Mouse (Mus musculus): ENCODE results near the gene Nrxn3. TPM values are rescaled to one million over a fixed set of nuclear protein-coding genes. Genes with fewer than 3 reads are reported as not detected.

Nrxn3 gene
- polyA plus RNA-seq, 1 experiment = 0.47 TPM

DNA sequence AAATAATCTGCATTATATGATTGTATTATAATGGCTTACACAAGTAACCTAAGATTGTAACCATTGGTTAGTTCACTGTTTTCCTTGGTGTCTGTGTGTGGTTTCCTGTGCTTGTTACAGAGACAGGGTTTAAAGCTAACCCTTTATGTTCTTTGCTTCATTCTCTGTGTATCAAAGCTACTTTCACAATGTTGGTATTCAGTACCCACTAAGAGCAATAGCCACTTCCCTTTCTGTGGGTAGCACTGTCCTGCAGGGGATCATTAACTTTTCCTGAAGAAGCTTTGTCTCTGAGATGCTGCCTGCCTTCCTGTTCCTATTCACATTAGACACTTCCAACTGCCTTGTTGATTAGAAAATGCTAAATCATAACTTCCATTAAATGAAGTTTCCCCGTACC, 836.2 kb downstream of the Nrxn3 start:
- Histone ChIP-seq H3K27me3 (ENCODE audit: control insufficient read depth, insufficient read depth, low read length) (no peaks in the 10 kb centered on the region), H3K27ac (ENCODE audit: insufficient read depth, low read depth, low read length) (no peak overlapping the region), H3K4me3 (ENCODE audit: low read depth, low read length) (no peak overlapping the region), H3K36me3 (ENCODE audit: control insufficient read depth, insufficient read depth, low read length) (no peaks in the 10 kb centered on the region), H3K4me1 (ENCODE audit: control insufficient read depth, insufficient read depth, insufficient read length, low read length) (no peaks in the 10 kb centered on the region)
- 88% methylated on average over 1 of the region's 1 CpGs for WGBS
- no peak for TF ChIP-seq CTCF (IDR thresholded peaks at IDR 0.05; ENCODE audit: extremely low read depth, insufficient read length, insufficient replicate concordance, low read depth, low read length)
- no peak for TF ChIP-seq POLR2A (IDR thresholded peaks at IDR 0.05; ENCODE audit: low read depth, low read length)

- no peaks in the 10 kb centered on the region for H3K36me3 ChIP-seq (ENCODE audit: control insufficient read depth, insufficient read depth, low read length)
- WGBS = 73% methylated on average over 4 of the region's 4 CpGs
- TF ChIP-seq CTCF (IDR thresholded peaks at IDR 0.05; ENCODE audit: extremely low read depth, insufficient read length, insufficient replicate concordance, low read depth, low read length) = no peak
- no peak for TF ChIP-seq POLR2A (IDR thresholded peaks at IDR 0.05; ENCODE audit: low read depth, low read length)
- H3K4me3 ChIP-seq (ENCODE audit: low read depth, low read length) = no peak overlapping the region
- H3K27me3 ChIP-seq (ENCODE audit: control insufficient read depth, insufficient read depth, low read length) = no peaks in the 10 kb centered on the region
- no peaks in the 10 kb centered on the region for H3K4me1 ChIP-seq (ENCODE audit: control insufficient read depth, insufficient read depth, insufficient read length, low read length)
- H3K27ac ChIP-seq (ENCODE audit: insufficient read depth, low read depth, low read length) = no peak overlapping the region
Measured at GRCm38 (mm10) chr12:89561989-89562565, 839.4 kb downstream of the Nrxn3 start.

GRCm38 (mm10) chr12:89568723-89569377, 846.2 kb downstream of the Nrxn3 start:
- Histone ChIP-seq H3K4me3 (ENCODE audit: low read depth, low read length) (no peak overlapping the region), H3K36me3 (ENCODE audit: control insufficient read depth, insufficient read depth, low read length) (no peaks in the 10 kb centered on the region), H3K4me1 (ENCODE audit: control insufficient read depth, insufficient read depth, insufficient read length, low read length) (no peaks in the 10 kb centered on the region), H3K27me3 (ENCODE audit: control insufficient read depth, insufficient read depth, low read length) (no peaks in the 10 kb centered on the region), H3K27ac (ENCODE audit: insufficient read depth, low read depth, low read length) (no peak overlapping the region)
- TF ChIP-seq POLR2A (IDR thresholded peaks at IDR 0.05; ENCODE audit: low read depth, low read length) (no peak), CTCF (IDR thresholded peaks at IDR 0.05; ENCODE audit: extremely low read depth, insufficient read length, insufficient replicate concordance, low read depth, low read length) (no peak)
- WGBS = 72% methylated on average over 6 of the region's 6 CpGs

GRCm38 (mm10) chr12:89592459-89592858, 869.8 kb downstream of the Nrxn3 start:
- Histone ChIP-seq H3K27me3 (ENCODE audit: control insufficient read depth, insufficient read depth, low read length) (no peaks in the 10 kb centered on the region), H3K36me3 (ENCODE audit: control insufficient read depth, insufficient read depth, low read length) (no peaks in the 10 kb centered on the region), H3K4me3 (ENCODE audit: low read depth, low read length) (no peak overlapping the region), H3K27ac (ENCODE audit: insufficient read depth, low read depth, low read length) (no peak overlapping the region), H3K4me1 (ENCODE audit: control insufficient read depth, insufficient read depth, insufficient read length, low read length) (no peaks in the 10 kb centered on the region)
- WGBS = 63% methylated on average over 4 of the region's 4 CpGs
- TF ChIP-seq CTCF (IDR thresholded peaks at IDR 0.05; ENCODE audit: extremely low read depth, insufficient read length, insufficient replicate concordance, low read depth, low read length) = no peak
- TF ChIP-seq POLR2A (IDR thresholded peaks at IDR 0.05; ENCODE audit: low read depth, low read length) = no peak

- no peaks in the 10 kb centered on the region for H3K36me3 ChIP-seq (ENCODE audit: control insufficient read depth, insufficient read depth, low read length)
- no peaks in the 10 kb centered on the region for H3K27me3 ChIP-seq (ENCODE audit: control insufficient read depth, insufficient read depth, low read length)
- H3K4me3 ChIP-seq (ENCODE audit: low read depth, low read length) = no peak overlapping the region
- 86% methylated on average over 2 of the region's 2 CpGs for WGBS
- H3K27ac ChIP-seq (ENCODE audit: insufficient read depth, low read depth, low read length) = no peak overlapping the region
- TF ChIP-seq POLR2A (IDR thresholded peaks at IDR 0.05; ENCODE audit: low read depth, low read length) (no peak), CTCF (IDR thresholded peaks at IDR 0.05; ENCODE audit: extremely low read depth, insufficient read length, insufficient replicate concordance, low read depth, low read length) (no peak)
- H3K4me1 ChIP-seq (ENCODE audit: control insufficient read depth, insufficient read depth, insufficient read length, low read length) = no peaks in the 10 kb centered on the region
Measured at GRCm38 (mm10) chr12:89613670-89614069, 891.0 kb downstream of the Nrxn3 start.

DNA sequence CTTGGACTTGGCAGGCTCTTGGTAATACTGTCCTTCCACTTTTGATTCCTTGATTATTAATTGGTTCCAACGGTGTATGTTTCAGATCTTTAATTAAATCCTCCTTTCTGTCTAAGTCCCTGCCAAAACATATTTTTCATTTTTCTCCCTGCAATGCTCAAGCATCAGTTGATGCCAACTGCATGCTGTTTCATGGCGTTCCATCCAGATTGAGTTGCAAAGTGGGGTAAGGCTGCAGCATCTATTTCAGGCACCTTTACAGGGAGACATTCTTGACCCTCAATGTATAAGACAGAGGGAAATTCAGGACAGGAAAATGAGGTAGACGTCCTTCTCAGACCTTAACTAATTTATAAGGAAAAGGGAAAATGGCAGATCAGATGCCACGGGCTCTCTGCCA, 903.1 kb downstream of the Nrxn3 start:
- Histone ChIP-seq H3K36me3 (ENCODE audit: control insufficient read depth, insufficient read depth, low read length) (no peaks in the 10 kb centered on the region), H3K4me1 (ENCODE audit: control insufficient read depth, insufficient read depth, insufficient read length, low read length) (no peaks in the 10 kb centered on the region), H3K27me3 (ENCODE audit: control insufficient read depth, insufficient read depth, low read length) (no peaks in the 10 kb centered on the region), H3K27ac (ENCODE audit: insufficient read depth, low read depth, low read length) (no peak overlapping the region), H3K4me3 (ENCODE audit: low read depth, low read length) (no peak overlapping the region)
- TF ChIP-seq POLR2A (IDR thresholded peaks at IDR 0.05; ENCODE audit: low read depth, low read length) (no peak), CTCF (IDR thresholded peaks at IDR 0.05; ENCODE audit: extremely low read depth, insufficient read length, insufficient replicate concordance, low read depth, low read length) (no peak)
- WGBS = 78% methylated on average over 4 of the region's 4 CpGs

DNA sequence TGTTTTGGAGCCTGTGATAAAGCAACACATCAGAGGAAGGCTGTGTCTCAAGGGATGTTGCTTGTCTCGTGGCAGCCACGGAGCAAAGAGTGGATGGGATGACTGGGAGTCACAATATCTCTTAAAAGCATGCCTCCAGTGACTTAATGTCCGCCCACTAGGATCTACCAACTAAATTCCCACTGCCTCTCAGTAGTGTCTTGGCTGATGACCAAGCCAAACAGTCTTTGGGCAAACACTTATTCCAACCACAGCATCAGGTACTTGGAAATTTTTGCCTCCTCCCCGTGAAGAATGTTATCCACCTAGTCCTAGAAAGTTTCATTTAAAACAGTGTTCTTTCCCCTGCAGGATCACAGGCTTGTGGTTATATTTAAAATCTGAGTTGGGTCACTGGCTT, 917.4 kb downstream of the Nrxn3 start:
- Histone ChIP-seq H3K4me1 (ENCODE audit: control insufficient read depth, insufficient read depth, insufficient read length, low read length) (no peaks in the 10 kb centered on the region), H3K36me3 (ENCODE audit: control insufficient read depth, insufficient read depth, low read length) (no peaks in the 10 kb centered on the region), H3K27ac (ENCODE audit: insufficient read depth, low read depth, low read length) (no peak overlapping the region), H3K4me3 (ENCODE audit: low read depth, low read length) (no peak overlapping the region), H3K27me3 (ENCODE audit: control insufficient read depth, insufficient read depth, low read length) (no peaks in the 10 kb centered on the region)
- TF ChIP-seq POLR2A (IDR thresholded peaks at IDR 0.05; ENCODE audit: low read depth, low read length) = no peak
- TF ChIP-seq CTCF (IDR thresholded peaks at IDR 0.05; ENCODE audit: extremely low read depth, insufficient read length, insufficient replicate concordance, low read depth, low read length) = no peak
- 81% methylated on average over 4 of the region's 4 CpGs for WGBS
